Mouse (Mus musculus) B cell, adult 2 months (primary cell): ENCODE measurements around the gene Zfyve28.

Experiments used
- DNase-seq, 2 experiments: peaks; one replicate each; pipeline ENCODE4 v3.0.0; 2022

Zfyve28 gene

GRCm38 (mm10) chr5:34246443-34246842, 41.8 kb downstream of the Zfyve28 start:
- DNase-seq = no peak

- no peak for DNase-seq
Observed at GRCm38 (mm10) chr5:34243062-34243461, 45.2 kb downstream of the Zfyve28 start.

GRCm38 (mm10) chr5:34242224-34242963, 45.9 kb downstream of the Zfyve28 start:
- DNase-seq = no peak

- DNase-seq = peak; percentile 7 to 16
Observed at GRCm38 (mm10) chr5:34238444-34238843, 49.8 kb downstream of the Zfyve28 start.

- DNase-seq = peak; percentile 83 to 85
Observed at GRCm38 (mm10) chr5:34235898-34236420, 52.3 kb downstream of the Zfyve28 start.

- DNase-seq = no peak
Observed at GRCm38 (mm10) chr5:34235056-34235455, 53.2 kb downstream of the Zfyve28 start.

- no peak for DNase-seq
Observed at GRCm38 (mm10) chr5:34233221-34233515, 55.1 kb downstream of the Zfyve28 start.

GRCm38 (mm10) chr5:34232481-34233220, 55.6 kb downstream of the Zfyve28 start:
- peak; percentile 30 to 35 for DNase-seq

- DNase-seq = no peak
Observed at GRCm38 (mm10) chr5:34231901-34232300, 56.3 kb downstream of the Zfyve28 start.

- peak; percentile 18 for DNase-seq
Observed at GRCm38 (mm10) chr5:34230599-34231485, 57.4 kb downstream of the Zfyve28 start.

- DNase-seq = no peak
Observed at GRCm38 (mm10) chr5:34229503-34229902, 58.7 kb downstream of the Zfyve28 start.

- no peak for DNase-seq
Observed at GRCm38 (mm10) chr5:34225516-34225915, 62.7 kb downstream of the Zfyve28 start.

GRCm38 (mm10) chr5:34224515-34224914, 63.7 kb downstream of the Zfyve28 start:
- no peak for DNase-seq

- DNase-seq = no peak
Observed at GRCm38 (mm10) chr5:34220001-34220400, 68.2 kb downstream of the Zfyve28 start.

GRCm38 (mm10) chr5:34218672-34219071, 69.6 kb downstream of the Zfyve28 start:
- DNase-seq = no peak

- no peak for DNase-seq
Observed at GRCm38 (mm10) chr5:34217756-34218155, 70.5 kb downstream of the Zfyve28 start.

GRCm38 (mm10) chr5:34216025-34216424, 72.2 kb downstream of the Zfyve28 start:
- DNase-seq = no peak

GRCm38 (mm10) chr5:34213659-34214058, 74.6 kb downstream of the Zfyve28 start:
- no peak for DNase-seq

- DNase-seq = peak; percentile 85 to 88
Observed at GRCm38 (mm10) chr5:34210279-34210678, 78.0 kb downstream of the Zfyve28 start.

GRCm38 (mm10) chr5:34207503-34207902, 80.7 kb downstream of the Zfyve28 start:
- no peak for DNase-seq

GRCm38 (mm10) chr5:34205788-34206187, 82.5 kb downstream of the Zfyve28 start:
- DNase-seq = no peak

GRCm38 (mm10) chr5:34204911-34205310, 83.3 kb downstream of the Zfyve28 start:
- no peak for DNase-seq

- DNase-seq = no peak
Observed at GRCm38 (mm10) chr5:34202006-34202405, 86.2 kb downstream of the Zfyve28 start.
